Mouse (Mus musculus) R1 (cell line): ENCODE measurements around the gene Hyal1.

Experiments
- DNase-seq: peaks from one replicate; pipeline ENCODE4 v3.0.0-alpha.2; 2018; ENCODE audit warnings: low read depth, low spot score

Hyal1 gene

DNA sequence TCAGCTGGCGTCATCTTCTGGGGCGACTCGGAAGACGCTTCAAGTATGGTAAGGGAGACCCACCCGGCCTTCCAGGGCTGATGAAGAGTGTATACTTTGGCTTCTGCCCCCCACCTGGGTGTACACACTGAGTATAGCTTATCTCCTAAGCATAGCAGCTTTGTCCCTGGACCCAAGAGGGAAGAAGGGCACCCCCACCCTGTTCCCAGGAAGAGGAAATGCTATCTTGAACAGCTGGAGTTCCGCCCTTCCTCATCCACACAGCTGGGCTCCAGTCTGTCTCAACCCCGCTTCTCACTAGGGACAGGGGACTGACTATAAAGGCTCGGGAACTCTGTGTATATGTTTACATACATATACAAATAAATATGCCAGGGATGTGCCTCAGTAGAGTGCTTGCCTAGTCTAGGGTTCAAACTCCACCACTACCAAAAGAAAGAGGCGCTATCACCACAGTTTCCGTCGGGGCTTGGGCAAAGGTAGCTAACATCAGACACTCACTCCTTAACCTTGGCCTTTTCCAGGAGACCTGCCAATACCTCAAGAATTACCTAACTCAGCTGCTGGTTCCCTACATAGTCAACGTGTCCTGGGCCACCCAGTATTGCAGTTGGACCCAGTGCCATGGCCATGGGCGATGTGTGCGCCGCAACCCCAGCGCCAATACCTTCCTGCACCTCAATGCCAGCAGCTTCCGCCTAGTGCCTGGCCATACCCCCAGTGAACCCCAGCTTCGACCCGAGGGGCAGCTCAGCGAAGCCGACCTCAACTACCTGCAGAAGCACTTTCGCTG, 5.0 kb upstream of the Hyal1 start:
- no peak for DNase-seq

GRCm38 (mm10) chr9:107572327-107572662, 4.4 kb upstream of the Hyal1 start:
- no peak for DNase-seq

GRCm38 (mm10) chr9:107573774-107574173, 3.0 kb upstream of the Hyal1 start:
- DNase-seq = peak; percentile 83

GRCm38 (mm10) chr9:107575579-107576356, 959 bp upstream of the Hyal1 start:
- DNase-seq = peak; percentile 94

GRCm38 (mm10) chr9:107577871-107578270, 1.1 kb downstream of the Hyal1 start:
- DNase-seq = no peak

DNA sequence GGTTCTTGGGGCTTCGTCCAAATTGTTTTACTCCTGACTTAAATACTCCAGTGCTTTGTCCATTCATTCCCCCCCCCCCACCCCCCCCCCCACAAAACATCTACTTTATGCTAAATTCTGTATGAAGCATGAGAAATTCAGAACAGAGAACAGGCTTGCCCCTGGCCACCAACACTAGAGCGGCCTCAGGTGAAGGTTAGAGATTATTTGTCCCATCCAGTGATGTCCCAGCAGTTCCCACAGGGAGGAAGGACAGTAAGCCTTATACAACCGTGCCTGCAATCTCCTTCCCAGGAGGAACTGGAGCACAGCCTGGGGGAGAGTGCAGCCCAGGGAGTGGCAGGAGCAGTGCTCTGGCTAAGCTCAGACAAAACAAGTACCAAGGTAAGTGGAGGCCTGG, 1.9 kb downstream of the Hyal1 start, which contains the start of gene Naa80:
Gene Naa80 (plus strand): TSS at position 301 of the 400 bp plus-strand sequence.
- no peak for DNase-seq

GRCm38 (mm10) chr9:107579023-107579900, 2.5 kb downstream of the Hyal1 start:
- DNase-seq = no peak

GRCm38 (mm10) chr9:107580501-107581317, 4.0 kb downstream of the Hyal1 start, which contains the start of gene Hyal3:
Hyal3 (plus strand) TSS chr9:107580818.
- DNase-seq = peak; percentile 94

DNA sequence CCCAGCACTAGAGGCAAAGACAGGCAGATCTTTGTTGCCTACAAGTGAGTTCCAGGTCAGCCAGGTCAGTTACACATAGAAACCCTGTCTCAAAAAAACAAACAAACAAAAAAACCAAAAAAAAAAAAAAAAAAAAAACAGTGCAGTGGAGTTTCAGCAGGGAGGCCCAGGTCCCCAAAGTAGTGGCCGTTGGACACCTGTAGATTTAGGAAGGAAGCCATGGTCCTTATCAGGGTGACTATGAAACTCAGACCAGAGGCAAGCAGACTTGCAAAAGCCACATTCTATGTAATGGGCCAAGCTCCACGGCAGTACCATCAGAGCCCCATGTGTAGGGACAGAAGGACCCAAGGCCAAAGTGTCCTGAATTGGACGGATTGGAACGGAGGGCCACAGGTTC, 4.9 kb downstream of the Hyal1 start:
- DNase-seq = no peak

DNA sequence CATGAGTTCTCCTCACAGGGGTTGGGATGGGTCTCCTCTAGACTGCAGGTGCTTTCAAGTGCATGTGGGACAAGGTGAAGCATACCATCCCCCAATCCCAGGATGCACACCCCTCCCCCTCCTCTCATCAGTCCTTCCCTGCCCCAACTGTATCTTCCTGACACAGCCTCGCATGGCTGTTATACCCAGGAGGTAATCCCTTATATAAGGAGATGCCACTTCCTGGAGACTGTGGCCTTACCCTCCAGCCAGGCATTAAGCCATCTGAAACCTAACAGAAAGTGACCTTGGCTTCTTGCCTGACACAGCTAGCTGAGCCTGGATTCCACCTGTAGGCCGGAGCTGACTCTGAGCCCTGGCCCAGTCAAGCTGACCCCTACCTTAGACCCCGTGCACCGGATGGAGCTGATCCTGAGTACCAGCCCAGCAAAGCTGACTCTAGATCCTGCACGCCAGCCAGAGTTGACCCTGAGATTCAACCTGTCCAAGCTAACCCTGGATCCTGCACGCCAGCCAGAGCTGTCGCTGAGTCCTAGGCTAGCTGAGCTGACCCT, 5.9 kb downstream of the Hyal1 start:
- DNase-seq = no peak

DNA sequence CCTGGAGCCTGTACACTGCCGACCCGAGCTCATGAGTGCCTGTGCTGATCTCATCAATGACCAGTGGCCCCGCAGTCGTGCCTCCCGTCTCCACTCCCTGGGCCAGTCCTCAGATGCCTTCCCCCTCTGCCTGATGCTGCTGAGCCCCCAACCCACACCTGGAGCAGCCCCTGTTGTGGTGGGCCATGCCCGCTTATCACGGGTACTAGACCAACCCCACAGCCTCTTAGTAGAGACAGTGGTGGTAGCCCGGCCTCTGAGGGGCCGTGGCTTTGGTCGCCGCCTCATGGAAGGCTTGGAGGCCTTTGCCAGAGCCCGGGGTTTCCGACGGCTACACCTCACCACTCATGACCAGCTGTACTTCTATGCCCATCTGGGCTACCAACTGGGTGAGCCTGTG, 6.4 kb downstream of the Hyal1 start:
- no peak for DNase-seq

GRCm38 (mm10) chr9:107586504-107586903, 9.8 kb downstream of the Hyal1 start:
- DNase-seq = peak; percentile 46

DNA sequence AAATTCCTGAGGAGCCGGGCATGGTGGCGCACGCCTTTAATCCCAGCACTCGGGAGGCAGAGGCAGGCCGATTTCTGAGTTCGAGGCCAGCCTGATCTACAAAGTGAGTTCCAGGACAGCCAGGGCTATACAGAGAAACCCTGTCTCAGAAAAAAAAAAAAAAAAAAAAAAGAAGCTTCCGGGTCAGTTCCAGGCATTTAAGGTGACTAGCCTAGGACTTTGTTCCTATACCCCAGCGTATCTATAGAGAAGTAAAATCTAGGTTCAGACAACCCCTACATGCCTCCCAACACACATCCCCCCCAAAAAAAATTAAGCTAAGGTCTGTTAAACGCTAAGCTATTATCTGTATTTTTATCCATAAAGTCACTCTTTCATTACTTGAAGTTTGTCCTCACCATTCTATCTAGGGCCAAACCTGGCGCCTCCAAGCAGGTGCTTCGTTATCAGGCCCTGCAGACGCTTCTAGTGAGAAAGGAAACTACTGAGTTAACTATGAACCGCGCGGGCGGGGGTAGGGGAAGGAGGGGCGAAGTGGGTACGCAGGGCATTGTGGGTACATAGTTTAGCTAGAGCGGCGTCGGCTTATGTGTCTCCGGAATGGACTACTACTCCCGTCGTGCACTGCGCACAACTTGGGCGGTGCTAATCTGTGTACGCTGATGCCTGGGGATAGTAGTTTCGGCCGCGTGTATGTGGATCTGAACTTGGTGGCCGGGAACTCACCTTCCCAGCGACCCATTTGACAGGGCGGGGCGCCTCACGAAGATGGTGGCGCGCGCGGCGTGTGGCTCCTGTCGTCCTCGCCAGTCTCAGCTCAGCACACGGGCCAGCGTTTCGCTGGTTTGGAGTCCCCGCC, 10.5 kb downstream of the Hyal1 start, which contains the start of gene Ifrd2:
Gene Ifrd2 (plus strand): TSS at position 669 of the 859 bp plus-strand sequence.
- peak; percentile 99 for DNase-seq

- no peak for DNase-seq
These were observed 11.3 kb downstream of the Hyal1 start for GRCm38 (mm10) chr9:107587833-107588639.

- no peak for DNase-seq
These were observed 13.5 kb downstream of the Hyal1 start for GRCm38 (mm10) chr9:107590058-107590772.

- DNase-seq = no peak
These were observed 14.0 kb downstream of the Hyal1 start for GRCm38 (mm10) chr9:107590773-107591060.

- DNase-seq = no peak
These were observed 16.6 kb downstream of the Hyal1 start for GRCm38 (mm10) chr9:107593101-107593976.
